Mouse (Mus musculus) effector memory CD4-positive, alpha-beta T cell, adult 7 months (primary cell): ENCODE data around the gene Mien1. TPM values are rescaled to one million over a fixed set of nuclear protein-coding genes. Genes with fewer than 3 reads are reported as not detected.

Experiments used
- polyA plus RNA-seq: library from polyadenylated mRNA; unstranded; fragments of 100-300 nt; shearing (Covaris generic); gene quantifications from one replicate; pipeline ENCODE4 v1.2.1, GENCODE M21; 2017

Gene Mien1
- polyA plus RNA-seq, result 129 TPM

DNA sequence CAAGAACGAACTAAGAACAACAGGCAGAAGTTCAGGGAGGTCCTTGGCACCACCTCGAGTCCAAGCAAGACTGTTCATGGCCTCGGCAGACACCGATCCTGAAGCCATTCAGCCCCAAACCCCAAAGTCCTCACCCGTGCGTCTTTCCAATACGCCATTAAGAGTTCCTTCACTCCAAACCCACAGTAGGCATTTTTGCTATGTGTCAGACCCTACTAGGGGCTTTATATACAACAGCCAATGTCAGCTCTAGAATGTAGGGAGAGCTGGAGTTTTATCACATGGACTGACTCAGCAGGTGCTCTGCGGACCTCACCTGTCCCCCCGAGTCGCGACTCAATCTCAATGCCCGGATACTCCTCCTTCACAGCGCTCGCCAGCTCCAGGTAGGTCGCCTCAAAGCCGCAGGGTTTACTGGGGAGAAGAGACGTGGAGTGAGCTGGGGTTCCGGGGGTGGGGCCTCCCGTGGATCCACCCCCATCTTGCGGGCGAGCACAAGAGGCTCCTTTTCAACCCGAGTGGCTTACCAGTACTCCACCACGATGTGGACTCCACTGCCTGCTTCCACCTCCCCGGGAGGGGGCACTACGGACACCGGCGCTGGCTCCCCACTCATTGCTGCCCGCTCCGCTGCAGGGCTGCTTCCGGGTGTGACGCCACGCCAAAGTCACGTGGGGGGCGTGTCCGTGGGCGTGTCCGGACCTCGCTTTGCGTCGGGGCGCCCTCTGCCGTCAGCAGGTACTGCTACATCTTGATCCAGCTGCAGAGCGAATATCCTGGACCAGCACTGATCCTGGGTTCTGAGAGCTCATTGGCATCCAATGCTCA, at the start of gene Mien1:
Mien1 (minus strand) TSS at position 661 of the 828 bp plus-strand sequence.

DNA sequence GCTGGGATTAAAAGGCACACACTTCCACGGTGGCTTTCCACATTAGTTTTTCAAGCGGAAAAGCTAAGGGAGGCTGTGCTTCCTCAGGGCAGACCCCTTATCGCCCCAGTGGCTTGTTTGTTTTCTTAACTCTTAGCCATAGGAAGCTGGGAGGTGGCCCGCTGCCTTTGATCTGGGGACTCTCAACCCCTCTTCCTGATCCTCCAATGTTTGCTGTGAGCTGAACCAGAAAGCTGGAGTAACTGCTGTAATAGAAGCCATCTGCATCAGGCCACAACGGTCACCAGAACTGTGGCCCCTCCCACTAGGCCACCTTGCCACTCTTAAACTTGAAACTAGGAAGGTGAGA, 7.4 kb upstream of the Mien1 start, which contains the start of gene Grb7:
Grb7 (plus strand) TSS at position 182 of the 349 bp plus-strand sequence.

DNA sequence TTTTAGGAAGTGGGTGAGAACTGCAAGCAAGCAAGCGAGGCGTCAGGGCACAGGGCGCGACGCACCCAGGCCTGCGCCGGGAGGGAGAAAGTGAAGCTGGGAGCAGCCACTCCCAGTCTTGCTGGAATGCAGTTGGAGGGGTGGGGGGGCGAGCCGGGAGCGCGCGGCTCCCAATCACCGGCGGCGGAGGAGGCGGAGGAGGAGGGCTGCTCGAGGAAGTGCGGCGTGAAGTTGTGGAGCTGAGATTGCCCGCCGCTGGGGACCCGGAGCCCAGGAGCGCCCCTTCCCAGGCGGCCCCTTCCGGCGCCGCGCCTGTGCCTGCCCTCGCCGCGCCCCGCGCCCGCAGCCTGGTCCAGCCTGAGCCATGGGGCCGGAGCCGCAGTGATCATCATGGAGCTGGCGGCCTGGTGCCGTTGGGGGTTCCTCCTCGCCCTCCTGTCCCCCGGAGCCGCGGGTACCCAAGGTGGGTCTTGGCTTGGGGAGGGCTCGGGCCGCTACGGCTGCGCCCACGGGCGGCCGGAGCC, 26.5 kb downstream of the Mien1 start, which contains the start of gene Erbb2:
Erbb2 (plus strand) TSS at position 198 of the 524 bp plus-strand sequence.

DNA sequence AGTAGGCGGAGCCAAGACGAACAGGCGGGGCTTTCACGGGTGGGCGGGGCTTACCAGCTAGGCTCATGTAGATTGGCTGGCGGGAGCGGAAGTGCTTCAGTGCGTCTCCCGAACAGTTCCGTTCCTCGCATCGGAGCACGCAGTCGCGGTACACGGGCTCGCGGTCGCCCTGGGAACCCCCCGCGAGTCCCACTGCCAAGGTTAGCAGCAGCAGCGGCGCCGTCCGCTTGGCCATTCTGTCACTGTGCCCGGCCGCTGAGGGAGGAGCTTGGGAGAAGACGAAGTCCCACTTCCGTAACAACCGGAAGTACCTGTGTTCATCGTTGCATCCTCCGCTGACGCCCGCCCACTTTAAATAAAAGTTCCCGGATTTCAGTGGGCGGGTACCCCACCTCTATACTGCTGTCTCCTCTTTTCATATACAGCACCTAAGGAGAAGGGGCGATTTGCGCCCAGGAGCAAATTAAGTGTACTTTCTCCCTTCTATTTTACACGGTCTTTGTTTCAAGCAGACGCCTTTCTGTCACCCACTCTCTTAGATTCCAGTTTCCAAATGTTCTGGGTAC, 38.5 kb downstream of the Mien1 start, which contains the start of gene Pgap3:
Pgap3 (minus strand) TSS at position 330 of the 566 bp plus-strand sequence.

Other genes starting within 250 kb of the Mien1 start
- 66.4 TPM for gene Med1, start 245.7 kb downstream of the Mien1 start, polyA plus RNA-seq
- gene Cdk12, start 235.9 kb downstream of the Mien1 start, polyA plus RNA-seq, result 16.3 TPM
- gene Neurod2, start 109.3 kb downstream of the Mien1 start, polyA plus RNA-seq, result not detected
- gene Ppp1r1b, start 90.6 kb downstream of the Mien1 start, polyA plus RNA-seq, result 0.45 TPM
- gene Stard3, start 80.6 kb downstream of the Mien1 start, polyA plus RNA-seq, result 43.0 TPM
- not detected for gene Tcap, start 55.2 kb downstream of the Mien1 start, polyA plus RNA-seq
- not detected for gene Pnmt, start 52.5 kb downstream of the Mien1 start, polyA plus RNA-seq
- 13.1 TPM for gene Pgap3, start 38.5 kb downstream of the Mien1 start, polyA plus RNA-seq
- gene Erbb2, start 26.5 kb downstream of the Mien1 start, polyA plus RNA-seq, result not detected
- gene Grb7, start 7.4 kb upstream of the Mien1 start, polyA plus RNA-seq, result 72.0 TPM
- gene Ikzf3, start 107.0 kb upstream of the Mien1 start, polyA plus RNA-seq, result 129 TPM
- gene Zpbp2, start 112.1 kb upstream of the Mien1 start, polyA plus RNA-seq, result 2.9 TPM
- 45.7 TPM for gene Ormdl3, start 148.4 kb upstream of the Mien1 start, polyA plus RNA-seq
- gene Lrrc3c, start 159.3 kb upstream of the Mien1 start, polyA plus RNA-seq, result not detected
- gene Gm12355, start 186.7 kb upstream of the Mien1 start, polyA plus RNA-seq, result 2.6 TPM
- not detected for gene Gsdma3, start 187.4 kb upstream of the Mien1 start, polyA plus RNA-seq
- 0.93 TPM for gene Gsdma2, start 207.8 kb upstream of the Mien1 start, polyA plus RNA-seq
- gene Gsdma, start 225.4 kb upstream of the Mien1 start, polyA plus RNA-seq, result not detected
- 103 TPM for gene Psmd3, start 243.6 kb upstream of the Mien1 start, polyA plus RNA-seq